ENCODE assay signal across 14 mouse cellular contexts in genomic region chr14:52011683-52012082, GRCm38 (mm10). TPM values are rescaled to one million over a fixed set of nuclear protein-coding genes. Genes with fewer than 3 reads are reported as not detected.
DNase-seq lines count a peak whose midpoint lies in the region; ATAC-seq and TF ChIP-seq lines count a peak whose summit lies in the region.
"Had no signal": no experiment of that assay in that cellular context is flagged by ENCODE, and none has a peak within 500 bp of the region (broad histone marks: within the 10 kb centered on the region; RNA-seq: fewer than 3 reads in every experiment).

No protein-coding gene starts in this region.

- no peak for ATAC-seq in heart, embryonic 13.5 days (ENCODE audit: extremely low read depth, insufficient number of reproducible peaks, low FRiP score, low TSS enrichment)
- no peak for ATAC-seq in embryonic facial prominence, embryonic 11.5 days (replicated peaks; ENCODE audit: insufficient number of reproducible peaks, low FRiP score, low TSS enrichment, low read depth)
- ATAC-seq in hindbrain, embryonic 13.5 days (ENCODE audit: low FRiP score) = no peak
- no peak for ATAC-seq in midbrain, postnatal 0 days (ENCODE audit: low FRiP score)

- WGBS in heart, embryonic 13.5 days = 59% methylated on average over 1 of the region's 1 CpGs
- 69% methylated on average over 1 of the region's 1 CpGs for WGBS in heart, adult 2 months
- 45% methylated on average over 1 of the region's 1 CpGs for WGBS in embryonic facial prominence, embryonic 11.5 days
- WGBS in hindbrain, embryonic 13.5 days = 29% methylated on average over 1 of the region's 1 CpGs
- WGBS in midbrain, postnatal 0 days = 29% methylated on average over 1 of the region's 1 CpGs

- H3K36me3 ChIP-seq in heart, embryonic 13.5 days = peaks cover 27% of the 10 kb centered on the region
- no peaks in the 10 kb centered on the region; the same call in 1 of the 2 replicates for H3K36me3 ChIP-seq in heart, adult 2 months (ENCODE audit: control insufficient read depth, insufficient read depth, low read length)
- H3K36me3 ChIP-seq in embryonic facial prominence, embryonic 11.5 days (replicated peaks; ENCODE audit: control insufficient read depth, insufficient read depth, low read depth, low read length) = peaks cover 6% of the 10 kb centered on the region; the same call in 1 of the 2 replicates
- H3K36me3 ChIP-seq in hindbrain, embryonic 13.5 days = peaks cover 24% of the 10 kb centered on the region
- peaks cover 19% of the 10 kb centered on the region; the same call in 1 of the 2 replicates for H3K36me3 ChIP-seq in midbrain, postnatal 0 days (ENCODE audit: insufficient read depth, low read length)

- no peak for DNase-seq in heart, adult 2 months
- DNase-seq in embryonic facial prominence, embryonic 11.5 days (ENCODE audit: low spot score) = peak; percentile 47
- no peak for DNase-seq in midbrain, postnatal 0 days (ENCODE audit: low spot score)
- DNase-seq in left cerebral cortex, postnatal 4 days = no peak
- DNase-seq in adrenal gland, postnatal 10 days = no peak
- no peak for DNase-seq in T-cell, adult 2 months (ENCODE audit: low spot score)
- DNase-seq: kidney, adult 11 months had no signal

- H3K9me3 ChIP-seq in heart, embryonic 13.5 days = no peaks in the 10 kb centered on the region
- H3K9me3 ChIP-seq in embryonic facial prominence, embryonic 11.5 days (replicated peaks; ENCODE audit: control insufficient read depth, low read length) = no peaks in the 10 kb centered on the region
- H3K9me3 ChIP-seq in hindbrain, embryonic 13.5 days = no peaks in the 10 kb centered on the region
- H3K9me3 ChIP-seq in midbrain, postnatal 0 days (ENCODE audit: low read length) = no peaks in the 10 kb centered on the region

- no peak for TF ChIP-seq CTCF in heart, adult 2 months (IDR thresholded peaks at IDR 0.05)
- no peak for TF ChIP-seq CTCF in midbrain, postnatal 0 days (IDR thresholded peaks at IDR 0.05)

- H3K4me2 ChIP-seq in heart, embryonic 13.5 days = no peak overlapping the region
- no peak overlapping the region for H3K4me2 ChIP-seq in embryonic facial prominence, embryonic 11.5 days (ENCODE audit: low read depth, low read length)
- peak overlapping the region; percentile 73 for H3K4me2 ChIP-seq in hindbrain, embryonic 13.5 days
- H3K4me2 ChIP-seq in midbrain, postnatal 0 days (ENCODE audit: low read depth, low read length, poor library complexity, severe bottlenecking) = no peak overlapping the region

- no peak overlapping the region for H3K4me3 ChIP-seq in heart, embryonic 13.5 days
- H3K4me3 ChIP-seq in heart, adult 2 months = no peak overlapping the region
- no peak overlapping the region for H3K4me3 ChIP-seq in embryonic facial prominence, embryonic 11.5 days (ENCODE audit: low read depth, low read length)
- H3K4me3 ChIP-seq in hindbrain, embryonic 13.5 days = no peak overlapping the region
- no peak overlapping the region for H3K4me3 ChIP-seq in midbrain, postnatal 0 days (ENCODE audit: low read depth, low read length)

- H3K79me2 ChIP-seq in heart, adult 2 months (replicated peaks; ENCODE audit: control insufficient read depth, insufficient read depth, low read length) = no peaks in the 10 kb centered on the region

- TF ChIP-seq EP300 in heart, adult 2 months (IDR thresholded peaks at IDR 0.05; ENCODE audit: insufficient read depth, low read depth, low read length) = no peak

- H3K9ac ChIP-seq in heart, embryonic 13.5 days = no peak overlapping the region
- no peak overlapping the region for H3K9ac ChIP-seq in heart, adult 2 months (ENCODE audit: low read depth, low read length)
- no peak overlapping the region for H3K9ac ChIP-seq in embryonic facial prominence, embryonic 11.5 days (replicated peaks; ENCODE audit: low read length)
- H3K9ac ChIP-seq in hindbrain, embryonic 13.5 days = 0 out of 2 replicates have a peak overlapping the region, but pooled peaks have one; percentile 20
- no peak overlapping the region for H3K9ac ChIP-seq in midbrain, postnatal 0 days (replicated peaks; ENCODE audit: low read length, poor library complexity, severe bottlenecking)

- intact Hi-C loops in heart, adult 2 months (cut with DNase I) = loop anchor here (10.0 kb wide), 1 partner anchor 263 kb away; the partner anchor contains the start of genes Rab2b and Tox4
- intact Hi-C loops in left cerebral cortex, postnatal 4 days (cut with DNase I) = no loop called here

- H3K4me1 ChIP-seq in heart, embryonic 13.5 days = peaks cover 80% of the 10 kb centered on the region
- H3K4me1 ChIP-seq in heart, adult 2 months (ENCODE audit: control insufficient read depth, insufficient read depth, low read length) = peaks cover 5% of the 10 kb centered on the region
- peaks cover 8% of the 10 kb centered on the region; the same call in 1 of the 2 replicates for H3K4me1 ChIP-seq in embryonic facial prominence, embryonic 11.5 days (ENCODE audit: control insufficient read depth, insufficient read depth, low read length)
- H3K4me1 ChIP-seq in hindbrain, embryonic 13.5 days (replicated peaks) = peaks cover 82% of the 10 kb centered on the region
- H3K4me1 ChIP-seq in midbrain, postnatal 0 days (ENCODE audit: insufficient read depth, low read length) = peaks cover 28% of the 10 kb centered on the region; the same call in 1 of the 2 replicates

- no peaks in the 10 kb centered on the region for H3K27me3 ChIP-seq in heart, embryonic 13.5 days (replicated peaks)
- H3K27me3 ChIP-seq in heart, adult 2 months (ENCODE audit: control insufficient read depth, insufficient read depth, low read length) = no peaks in the 10 kb centered on the region
- H3K27me3 ChIP-seq in embryonic facial prominence, embryonic 11.5 days (ENCODE audit: control insufficient read depth, insufficient read depth, low read length) = no peaks in the 10 kb centered on the region
- no peaks in the 10 kb centered on the region for H3K27me3 ChIP-seq in hindbrain, embryonic 13.5 days
- no peaks in the 10 kb centered on the region for H3K27me3 ChIP-seq in midbrain, postnatal 0 days (ENCODE audit: insufficient read depth, low read length)

- no peak for TF ChIP-seq POLR2A in heart, adult 2 months (IDR thresholded peaks at IDR 0.05; ENCODE audit: insufficient read depth, low read depth, low read length)

- H3K27ac ChIP-seq in heart, embryonic 13.5 days (replicated peaks) = 0 out of 2 replicates have a peak overlapping the region, but pooled peaks have one; percentile 78
- no peak overlapping the region for H3K27ac ChIP-seq in heart, adult 2 months
- H3K27ac ChIP-seq in embryonic facial prominence, embryonic 11.5 days (replicated peaks; ENCODE audit: low read depth, low read length) = no peak overlapping the region
- peak overlapping the region; percentile 98 for H3K27ac ChIP-seq in hindbrain, embryonic 13.5 days
- H3K27ac ChIP-seq in midbrain, postnatal 0 days (ENCODE audit: low read depth, low read length) = peak overlapping the region; percentile 92
- H3K27ac ChIP-seq: stomach, postnatal 0 days had no signal

RNA-seq across cellular contexts. Expression of gene Tmem253, which starts 3.8 kb away (rescaled TPM):
- 0.43 and 1.1 TPM in 2 replicates for polyA plus RNA-seq in heart, embryonic 13.5 days (2015; fragmentation: Nextera tagmentation; extraction: Ambion mirVana)
- total RNA-seq in heart, adult 2 months (2021) = 1 to 10 TPM; 2.2 to 4.2 TPM
- 2.8 and 3.8 TPM in 2 replicates for polyA plus RNA-seq in heart, adult 2 months (2012; rRNA removed)
- polyA plus RNA-seq in embryonic facial prominence, embryonic 11.5 days (2014; fragmentation: Nextera tagmentation; extraction: Ambion mirVana) = 0.35 and 1.5 TPM in 2 replicates
- 0.79 and 0.84 TPM in 2 replicates for polyA plus RNA-seq in hindbrain, embryonic 13.5 days (2015; fragmentation: Nextera tagmentation; extraction: Ambion mirVana)
- total RNA-seq in midbrain, postnatal 0 days (2014; rRNA removed) = not detected in 2 replicates
- polyA plus RNA-seq in midbrain, postnatal 0 days (2015; fragmentation: Nextera tagmentation; extraction: Ambion mirVana) = 0.18 and 0.81 TPM in 2 replicates
- total RNA-seq in left cerebral cortex, postnatal 4 days (2021) = under 1 TPM in 1 of 2 experiments, not detected in 1; 0.38 TPM
- total RNA-seq in adrenal gland, postnatal 10 days (2021) = 1 to 10 TPM; 4.8 to 7.0 TPM
- total RNA-seq: neutrophil, adult 5-6 weeks had no signal

RNA-seq across cellular contexts. Expression of gene Zfp219, which starts 8.8 kb away (rescaled TPM):
- polyA plus RNA-seq in heart, embryonic 13.5 days (2015; fragmentation: Nextera tagmentation; extraction: Ambion mirVana) = 14.5 and 15.6 TPM in 2 replicates
- 10 to 100 TPM; 26.8 to 30.0 TPM for total RNA-seq in heart, adult 2 months (2021)
- polyA plus RNA-seq in heart, adult 2 months (2012; rRNA removed) = 38.6 and 42.0 TPM in 2 replicates
- 54.7 and 63.2 TPM in 2 replicates for polyA plus RNA-seq in embryonic facial prominence, embryonic 11.5 days (2014; fragmentation: Nextera tagmentation; extraction: Ambion mirVana)
- polyA plus RNA-seq in hindbrain, embryonic 13.5 days (2015; fragmentation: Nextera tagmentation; extraction: Ambion mirVana) = 30.5 and 33.1 TPM in 2 replicates
- 60.4 and 65.5 TPM in 2 replicates for total RNA-seq in midbrain, postnatal 0 days (2014; rRNA removed)
- 23.5 TPM in 2 replicates for polyA plus RNA-seq in midbrain, postnatal 0 days (2015; fragmentation: Nextera tagmentation; extraction: Ambion mirVana)
- 10 to 100 TPM; 32.3 to 36.7 TPM for total RNA-seq in left cerebral cortex, postnatal 4 days (2021)
- 10 to 100 TPM; 54.6 to 59.2 TPM for total RNA-seq in adrenal gland, postnatal 10 days (2021)

RNA-seq across cellular contexts. Expression of gene Arhgef40, which starts 27.2 kb away (rescaled TPM):
- 63.9 and 69.5 TPM in 2 replicates for polyA plus RNA-seq in heart, embryonic 13.5 days (2015; fragmentation: Nextera tagmentation; extraction: Ambion mirVana)
- total RNA-seq in heart, adult 2 months (2021) = 10 to 100 TPM; 27.2 to 27.8 TPM
- polyA plus RNA-seq in heart, adult 2 months (2012; rRNA removed) = 42.6 and 49.0 TPM in 2 replicates
- 82.6 and 91.9 TPM in 2 replicates for polyA plus RNA-seq in embryonic facial prominence, embryonic 11.5 days (2014; fragmentation: Nextera tagmentation; extraction: Ambion mirVana)
- polyA plus RNA-seq in hindbrain, embryonic 13.5 days (2015; fragmentation: Nextera tagmentation; extraction: Ambion mirVana) = 76.8 and 83.1 TPM in 2 replicates
- 93.8 and 108 TPM in 2 replicates for total RNA-seq in midbrain, postnatal 0 days (2014; rRNA removed)
- polyA plus RNA-seq in midbrain, postnatal 0 days (2015; fragmentation: Nextera tagmentation; extraction: Ambion mirVana) = 58.0 and 66.1 TPM in 2 replicates
- total RNA-seq in left cerebral cortex, postnatal 4 days (2021) = 10 to 100 TPM; 59.8 to 68.1 TPM
- 10 to 100 TPM; 60.8 to 78.7 TPM for total RNA-seq in adrenal gland, postnatal 10 days (2021)

RNA-seq across cellular contexts. Expression of gene Olfr221, which starts 30.6 kb away (rescaled TPM):
- not detected in 2 replicates for polyA plus RNA-seq in heart, embryonic 13.5 days (2015; fragmentation: Nextera tagmentation; extraction: Ambion mirVana)
- not detected for total RNA-seq in heart, adult 2 months (2021)
- polyA plus RNA-seq in heart, adult 2 months (2012; rRNA removed) = not detected in 2 replicates
- polyA plus RNA-seq in embryonic facial prominence, embryonic 11.5 days (2014; fragmentation: Nextera tagmentation; extraction: Ambion mirVana) = not detected in 2 replicates
- polyA plus RNA-seq in hindbrain, embryonic 13.5 days (2015; fragmentation: Nextera tagmentation; extraction: Ambion mirVana) = not detected in 2 replicates
- not detected in 2 replicates for total RNA-seq in midbrain, postnatal 0 days (2014; rRNA removed)
- not detected in 2 replicates for polyA plus RNA-seq in midbrain, postnatal 0 days (2015; fragmentation: Nextera tagmentation; extraction: Ambion mirVana)
- not detected for total RNA-seq in left cerebral cortex, postnatal 4 days (2021)
- total RNA-seq in adrenal gland, postnatal 10 days (2021) = not detected
- total RNA-seq: left cerebral cortex, postnatal 36 days; neutrophil, adult 5-6 weeks had no signal
- polyA plus RNA-seq: heart, embryonic 16.5 days; lung, embryonic 16.5 days; stomach, postnatal 0 days had no signal

Comparison
In these comparisons a context has a peak if more than half of its experiments do, and no peak if none do; other contexts are left out.
1. H3K27ac ChIP-seq: peak in heart, embryonic 13.5 days (single experiment), hindbrain, embryonic 13.5 days (single experiment) and midbrain, postnatal 0 days (single experiment); none in heart, adult 2 months (single experiment) and embryonic facial prominence, embryonic 11.5 days (single experiment).